Mouse (Mus musculus) testis, adult 2 months (tissue): Measurements from ENCODE around the gene Creb5. TPM values are rescaled to one million over a fixed set of nuclear protein-coding genes. Genes with fewer than 3 reads are reported as not detected.

Experiments
- H3K27ac ChIP-seq: fragments of 200-500 bp; 2 replicates; pipeline ENCODE4 v1.5.1; 2012; ENCODE audit warnings: low read depth, low read length; ENCODE audit not compliant: control insufficient read depth, insufficient read depth
- H3K27me3 ChIP-seq: fragments of 200-500 bp; 2 replicates; pipeline ENCODE4 v1.6.1; 2012; ENCODE audit warnings: mild to moderate bottlenecking, low read length, moderate library complexity; ENCODE audit not compliant: control insufficient read depth, insufficient read depth
- H3K36me3 ChIP-seq: fragments of 200-500 bp; 2 replicates; pipeline ENCODE4 v1.6.1; 2012; ENCODE audit warnings: mild to moderate bottlenecking, low read length; ENCODE audit not compliant: control insufficient read depth, insufficient read depth
- H3K4me1 ChIP-seq: fragments of 200-500 bp; 2 replicates; pipeline ENCODE4 v1.6.1; 2012; ENCODE audit warnings: low read length; ENCODE audit not compliant: control insufficient read depth, insufficient read depth
- H3K4me3 ChIP-seq: fragments of 200-500 bp; 2 replicates; pipeline ENCODE4 v1.5.1; 2012; ENCODE audit warnings: low read depth, mild to moderate bottlenecking, low read length, moderate library complexity, mixed read lengths; ENCODE audit not compliant: control insufficient read depth
- CTCF ChIP-seq: fragments of 200-500 bp; IDR thresholded peaks from 2 replicates; pipeline ENCODE4 v1.5.1; 2012; ENCODE audit warnings: low read depth, mild to moderate bottlenecking, inconsistent platforms, low read length, moderate library complexity; ENCODE audit not compliant: control insufficient read depth, insufficient read depth, insufficient replicate concordance
- POLR2A ChIP-seq: fragments of 200-500 bp; IDR thresholded peaks from 2 replicates; pipeline ENCODE4 v1.6.1; 2012; ENCODE audit warnings: low read depth, mild to moderate bottlenecking, inconsistent platforms, low read length, moderate library complexity; ENCODE audit not compliant: control insufficient read depth
- polyA plus RNA-seq: library from polyadenylated mRNA; depleted of rRNA; stranded (reverse); fragments of >200 nt; gene quantifications from 2 replicates; pipeline ENCODE4 v1.2.3, GENCODE M21; 2012

Creb5 gene
- polyA plus RNA-seq, 1 experiment = 0.26 TPM

GRCm38 (mm10) chr6:53626044-53626443 lies 339.0 kb downstream of the Creb5 start:
- Histone ChIP-seq H3K27ac (no peak overlapping the region), H3K4me3 (no peak overlapping the region), H3K4me1 (no peaks in the 10 kb centered on the region), H3K27me3 (no peaks in the 10 kb centered on the region), H3K36me3 (no peaks in the 10 kb centered on the region)
- TF ChIP-seq CTCF = no peak
- TF ChIP-seq POLR2A = no peak

GRCm38 (mm10) chr6:53628714-53629113 lies 341.6 kb downstream of the Creb5 start:
- Histone ChIP-seq H3K4me1 (no peaks in the 10 kb centered on the region), H3K27me3 (no peaks in the 10 kb centered on the region), H3K27ac (no peak overlapping the region), H3K36me3 (no peaks in the 10 kb centered on the region), H3K4me3 (no peak overlapping the region)
- no peak for TF ChIP-seq POLR2A
- TF ChIP-seq CTCF = no peak

- TF ChIP-seq POLR2A (no peak), CTCF (no peak)
- H3K27ac ChIP-seq = no peak overlapping the region
- no peaks in the 10 kb centered on the region for H3K27me3 ChIP-seq
- no peaks in the 10 kb centered on the region for H3K4me1 ChIP-seq
- H3K36me3 ChIP-seq = no peaks in the 10 kb centered on the region
- H3K4me3 ChIP-seq = no peak overlapping the region
These were observed 348.4 kb downstream of the Creb5 start for GRCm38 (mm10) chr6:53635453-53635852.

- H3K36me3 ChIP-seq = no peaks in the 10 kb centered on the region
- TF ChIP-seq CTCF (no peak), POLR2A (no peak)
- H3K4me3 ChIP-seq = no peak overlapping the region
- H3K27ac ChIP-seq = no peak overlapping the region
- no peaks in the 10 kb centered on the region for H3K27me3 ChIP-seq
- no peaks in the 10 kb centered on the region for H3K4me1 ChIP-seq
These were observed 350.6 kb downstream of the Creb5 start for GRCm38 (mm10) chr6:53637356-53638351.

- no peak for TF ChIP-seq CTCF
- H3K27me3 ChIP-seq = no peaks in the 10 kb centered on the region
- no peaks in the 10 kb centered on the region for H3K36me3 ChIP-seq
- no peak overlapping the region for H3K4me3 ChIP-seq
- H3K4me1 ChIP-seq = no peaks in the 10 kb centered on the region
- no peak overlapping the region for H3K27ac ChIP-seq
These were observed 354.8 kb downstream of the Creb5 start for GRCm38 (mm10) chr6:53641633-53642605.

GRCm38 (mm10) chr6:53642826-53643356 lies 355.8 kb downstream of the Creb5 start:
- Histone ChIP-seq H3K27me3 (no peaks in the 10 kb centered on the region), H3K27ac (no peak overlapping the region), H3K4me1 (no peaks in the 10 kb centered on the region), H3K36me3 (no peaks in the 10 kb centered on the region), H3K4me3 (no peak overlapping the region)
- TF ChIP-seq POLR2A (no peak), CTCF (no peak)
